Mouse (Mus musculus): Measurements from ENCODE around the gene Slc7a7. TPM values are rescaled to one million over a fixed set of nuclear protein-coding genes. Genes with fewer than 3 reads are reported as not detected.

The Slc7a7 gene
- polyA plus RNA-seq, 1 experiment: 341 TPM

DNA sequence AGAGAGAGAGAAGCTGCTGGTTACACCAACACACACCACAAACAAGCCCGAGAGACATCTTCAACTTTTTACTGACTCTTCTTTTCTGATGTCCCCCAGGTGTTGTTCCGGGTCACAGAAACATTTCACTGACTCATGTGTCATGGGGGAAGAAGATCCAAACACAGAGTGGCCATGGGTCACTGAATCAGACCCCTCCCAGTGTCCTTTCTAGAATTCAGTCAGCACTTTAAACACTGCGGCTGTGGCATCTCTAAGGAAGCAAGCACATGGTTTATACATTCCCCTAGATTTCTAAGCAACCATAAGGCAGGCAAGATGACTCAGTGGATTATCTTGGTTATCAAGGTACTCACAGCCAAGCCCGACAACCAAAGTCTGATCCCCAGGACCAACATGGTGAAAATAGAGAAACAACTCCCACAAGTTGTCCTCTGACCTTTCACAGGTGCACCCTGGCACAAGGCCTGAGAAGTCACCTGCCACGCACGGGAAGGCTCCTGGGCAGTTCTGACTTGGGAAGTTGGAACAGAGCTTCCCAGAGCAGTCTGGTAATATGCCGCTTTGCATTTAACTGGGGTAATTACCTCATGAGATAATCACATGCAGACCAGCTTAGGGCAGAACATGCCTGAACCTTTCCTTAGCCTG lies 31.5 kb downstream of the Slc7a7 start:
- 38% methylated on average over 7 of the region's 7 CpGs for WGBS
- Histone ChIP-seq H3K27ac (ENCODE audit: insufficient read depth, low read depth, low read length) (peak overlapping the region; percentile 91), H3K4me3 (ENCODE audit: low read depth, low read length) (no peak overlapping the region), H3K27me3 (ENCODE audit: control insufficient read depth, insufficient read depth, low read length) (no peaks in the 10 kb centered on the region), H3K36me3 (ENCODE audit: control insufficient read depth, insufficient read depth, low read length) (peaks cover 9% of the 10 kb centered on the region), H3K4me1 (ENCODE audit: control insufficient read depth, insufficient read depth, insufficient read length, low read length) (peaks cover 43% of the 10 kb centered on the region)
- TF ChIP-seq CTCF (IDR thresholded peaks at IDR 0.05; ENCODE audit: extremely low read depth, insufficient read length, insufficient replicate concordance, low read depth, low read length) (no peak), POLR2A (IDR thresholded peaks at IDR 0.05; ENCODE audit: low read depth, low read length) (no peak)

DNA sequence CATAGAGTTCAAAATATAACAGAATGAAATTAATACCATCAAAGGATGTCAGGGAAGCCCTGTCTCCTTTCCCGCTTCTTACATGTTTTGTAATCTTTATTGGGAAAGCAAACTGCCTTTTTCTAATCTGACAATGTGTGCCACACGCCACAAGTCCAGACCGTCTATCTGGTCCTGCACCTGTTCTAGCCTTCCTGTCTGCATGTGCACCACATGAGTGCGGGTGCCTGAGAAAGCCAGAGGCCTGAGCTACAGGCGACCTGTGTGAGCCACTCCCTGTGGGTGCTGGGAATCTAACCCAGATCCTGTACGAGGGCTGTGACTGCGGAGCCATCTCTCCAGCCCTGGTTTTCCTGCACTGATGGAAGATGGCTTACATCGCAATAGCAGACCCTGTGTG lies 33.2 kb downstream of the Slc7a7 start:
- WGBS: 69% methylated on average over 8 of the region's 8 CpGs
- no peak overlapping the region for H3K4me3 ChIP-seq (ENCODE audit: low read depth, low read length)
- H3K4me1 ChIP-seq (ENCODE audit: control insufficient read depth, insufficient read depth, insufficient read length, low read length): peaks cover 52% of the 10 kb centered on the region
- TF ChIP-seq CTCF (IDR thresholded peaks at IDR 0.05; ENCODE audit: extremely low read depth, insufficient read length, insufficient replicate concordance, low read depth, low read length) (no peak), POLR2A (IDR thresholded peaks at IDR 0.05; ENCODE audit: low read depth, low read length) (no peak)
- peaks cover 8% of the 10 kb centered on the region for H3K36me3 ChIP-seq (ENCODE audit: control insufficient read depth, insufficient read depth, low read length)
- no peaks in the 10 kb centered on the region for H3K27me3 ChIP-seq (ENCODE audit: control insufficient read depth, insufficient read depth, low read length)
- peak overlapping the region; percentile 56 for H3K27ac ChIP-seq (ENCODE audit: insufficient read depth, low read depth, low read length)

DNA sequence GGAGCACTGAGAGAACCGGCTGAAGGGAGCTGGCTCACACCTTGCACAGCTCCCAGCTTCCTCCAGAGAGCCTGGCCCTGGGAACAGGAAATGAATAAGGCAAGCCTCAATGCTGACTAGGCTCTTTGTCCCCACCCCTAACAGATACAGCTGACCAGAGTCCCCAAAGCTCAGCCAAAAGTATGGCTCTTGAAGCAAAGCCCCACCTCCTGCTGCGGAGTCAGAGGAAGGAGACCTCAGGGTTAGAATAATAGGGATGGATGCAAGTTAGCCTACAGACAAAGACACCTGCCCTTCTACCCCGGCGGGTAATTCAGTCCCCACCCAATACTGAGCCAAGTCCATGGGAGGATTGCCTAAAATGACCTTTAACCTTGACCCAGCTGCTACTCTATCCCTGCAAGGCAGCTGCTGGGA lies 34.2 kb downstream of the Slc7a7 start:
- Histone ChIP-seq H3K4me3 (ENCODE audit: low read depth, low read length) (peak overlapping the region; percentile 10; the same call in 1 of the 2 replicates), H3K27ac (ENCODE audit: insufficient read depth, low read depth, low read length) (peak overlapping the region; percentile 93), H3K27me3 (ENCODE audit: control insufficient read depth, insufficient read depth, low read length) (no peaks in the 10 kb centered on the region), H3K4me1 (ENCODE audit: control insufficient read depth, insufficient read depth, insufficient read length, low read length) (peaks cover 52% of the 10 kb centered on the region), H3K36me3 (ENCODE audit: control insufficient read depth, insufficient read depth, low read length) (peaks cover 9% of the 10 kb centered on the region)
- WGBS: 13% methylated on average over 4 of the region's 4 CpGs
- TF ChIP-seq POLR2A (IDR thresholded peaks at IDR 0.05; ENCODE audit: low read depth, low read length) (peak; percentile 63; the same call in 1 of the 2 replicates), CTCF (IDR thresholded peaks at IDR 0.05; ENCODE audit: extremely low read depth, insufficient read length, insufficient replicate concordance, low read depth, low read length) (no peak)

DNA sequence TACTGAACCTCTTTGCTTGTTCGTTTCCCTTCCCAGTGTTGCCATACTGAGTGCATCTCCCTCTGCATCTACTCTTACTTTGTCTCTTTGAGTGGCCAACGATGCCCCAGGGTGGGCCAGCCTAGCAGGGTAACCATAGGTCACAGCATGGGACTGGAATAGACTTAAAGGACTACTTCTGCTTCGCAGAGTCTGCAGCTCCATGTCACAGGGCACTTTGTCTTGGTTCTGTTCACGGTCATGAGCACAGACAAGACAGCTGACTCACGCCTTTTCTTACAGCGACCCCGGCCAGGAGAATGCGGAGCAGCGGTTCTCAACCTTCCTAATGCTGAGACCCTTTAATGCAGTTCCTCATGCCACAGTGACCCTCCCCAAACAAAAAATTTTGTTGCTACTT lies 34.9 kb downstream of the Slc7a7 start:
- H3K27me3 ChIP-seq (ENCODE audit: control insufficient read depth, insufficient read depth, low read length): no peaks in the 10 kb centered on the region
- H3K4me1 ChIP-seq (ENCODE audit: control insufficient read depth, insufficient read depth, insufficient read length, low read length): peaks cover 44% of the 10 kb centered on the region; the same call in 1 of the 2 replicates
- WGBS: 56% methylated on average over 9 of the region's 9 CpGs
- H3K27ac ChIP-seq (ENCODE audit: insufficient read depth, low read depth, low read length): peak overlapping the region; percentile 93
- H3K36me3 ChIP-seq (ENCODE audit: control insufficient read depth, insufficient read depth, low read length): peaks cover 14% of the 10 kb centered on the region
- H3K4me3 ChIP-seq (ENCODE audit: low read depth, low read length): no peak overlapping the region
- TF ChIP-seq CTCF (IDR thresholded peaks at IDR 0.05; ENCODE audit: extremely low read depth, insufficient read length, insufficient replicate concordance, low read depth, low read length) (no peak), POLR2A (IDR thresholded peaks at IDR 0.05; ENCODE audit: low read depth, low read length) (no peak)

DNA sequence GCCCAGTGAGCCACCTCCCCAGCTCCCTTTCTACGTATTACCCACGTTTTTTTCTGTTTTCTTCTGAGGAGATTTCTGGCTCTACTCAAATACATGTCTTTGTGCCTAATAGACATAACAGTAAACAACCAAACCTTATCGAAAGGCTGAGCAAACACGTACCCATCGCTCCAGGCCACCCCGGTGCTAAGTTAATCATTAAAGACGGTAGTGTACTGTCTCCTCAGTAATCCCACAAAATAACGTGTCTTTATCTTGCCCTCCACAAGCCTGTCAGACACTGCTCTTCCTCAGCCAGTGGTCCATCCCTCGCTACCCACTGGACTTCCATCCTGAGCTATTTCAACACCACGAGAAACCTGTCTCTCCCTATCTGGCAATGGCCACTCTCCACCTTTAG lies 35.8 kb downstream of the Slc7a7 start:
- Histone ChIP-seq H3K27ac (ENCODE audit: insufficient read depth, low read depth, low read length) (peak overlapping the region; percentile 93), H3K27me3 (ENCODE audit: control insufficient read depth, insufficient read depth, low read length) (no peaks in the 10 kb centered on the region), H3K4me3 (ENCODE audit: low read depth, low read length) (no peak overlapping the region), H3K36me3 (ENCODE audit: control insufficient read depth, insufficient read depth, low read length) (peaks cover 15% of the 10 kb centered on the region), H3K4me1 (ENCODE audit: control insufficient read depth, insufficient read depth, insufficient read length, low read length) (peaks cover 42% of the 10 kb centered on the region; the same call in 1 of the 2 replicates)
- TF ChIP-seq POLR2A (IDR thresholded peaks at IDR 0.05; ENCODE audit: low read depth, low read length) (no peak), CTCF (IDR thresholded peaks at IDR 0.05; ENCODE audit: extremely low read depth, insufficient read length, insufficient replicate concordance, low read depth, low read length) (no peak)
- 31% methylated on average over 10 of the region's 10 CpGs for WGBS

DNA sequence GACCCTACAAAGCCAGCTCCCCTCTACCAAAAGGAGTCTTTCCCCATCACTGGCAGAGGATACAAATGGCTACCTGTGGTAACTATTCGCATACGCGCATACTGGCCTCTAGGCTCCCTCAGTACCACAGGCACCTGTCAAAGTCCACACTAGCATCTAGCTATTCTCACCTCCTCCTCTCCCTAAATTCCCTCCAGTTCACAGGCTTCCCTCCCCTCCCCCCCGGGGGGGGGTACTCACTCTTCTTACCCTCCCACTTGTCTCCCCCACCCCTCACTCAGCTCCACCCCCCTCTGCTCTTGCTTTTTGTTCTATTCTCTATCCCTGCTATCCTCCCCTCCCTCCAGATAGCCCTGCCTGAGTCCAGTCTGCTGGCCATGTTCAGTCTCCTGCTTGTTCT lies 37.0 kb downstream of the Slc7a7 start:
- Histone ChIP-seq H3K4me3 (ENCODE audit: low read depth, low read length) (no peak overlapping the region), H3K27ac (ENCODE audit: insufficient read depth, low read depth, low read length) (peak overlapping the region; percentile 93; the same call in 1 of the 2 replicates)

DNA sequence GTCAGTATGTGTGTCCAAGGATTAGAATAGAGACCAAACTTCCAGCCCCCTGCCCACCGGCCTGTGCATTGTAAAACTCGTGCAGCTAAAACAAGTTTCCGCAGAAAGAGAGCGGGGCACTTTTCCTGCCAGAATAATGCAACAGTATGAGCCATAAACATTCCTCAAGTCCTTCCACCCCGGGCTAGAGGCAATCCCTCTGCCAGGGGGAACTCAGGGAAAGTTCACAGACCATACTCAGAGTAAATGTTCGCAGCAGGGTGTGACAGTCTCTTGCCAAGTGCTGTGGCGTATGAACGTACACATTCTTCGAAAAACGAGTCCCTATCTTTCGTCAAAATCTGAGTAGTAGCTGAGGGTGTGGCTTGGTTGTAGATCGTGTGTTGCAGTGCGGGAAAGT lies 38.0 kb downstream of the Slc7a7 start:
- TF ChIP-seq CTCF (IDR thresholded peaks at IDR 0.05; ENCODE audit: extremely low read depth, insufficient read length, insufficient replicate concordance, low read depth, low read length) (no peak), POLR2A (IDR thresholded peaks at IDR 0.05; ENCODE audit: low read depth, low read length) (no peak)
- Histone ChIP-seq H3K27ac (ENCODE audit: insufficient read depth, low read depth, low read length) (no peak overlapping the region), H3K4me3 (ENCODE audit: low read depth, low read length) (no peak overlapping the region), H3K4me1 (ENCODE audit: control insufficient read depth, insufficient read depth, insufficient read length, low read length) (peaks cover 33% of the 10 kb centered on the region; the same call in 1 of the 2 replicates), H3K27me3 (ENCODE audit: control insufficient read depth, insufficient read depth, low read length) (no peaks in the 10 kb centered on the region), H3K36me3 (ENCODE audit: control insufficient read depth, insufficient read depth, low read length) (peaks cover 20% of the 10 kb centered on the region)
- 24% methylated on average over 13 of the region's 13 CpGs for WGBS

More for the DNA sequence above, 37.0 kb downstream of the Slc7a7 start:
- no peak for TF ChIP-seq POLR2A (IDR thresholded peaks at IDR 0.05; ENCODE audit: low read depth, low read length)
- no peak for TF ChIP-seq CTCF (IDR thresholded peaks at IDR 0.05; ENCODE audit: extremely low read depth, insufficient read length, insufficient replicate concordance, low read depth, low read length)
- Histone ChIP-seq H3K27me3 (ENCODE audit: control insufficient read depth, insufficient read depth, low read length) (no peaks in the 10 kb centered on the region), H3K4me1 (ENCODE audit: control insufficient read depth, insufficient read depth, insufficient read length, low read length) (peaks cover 34% of the 10 kb centered on the region; the same call in 1 of the 2 replicates), H3K36me3 (ENCODE audit: control insufficient read depth, insufficient read depth, low read length) (peaks cover 15% of the 10 kb centered on the region)
- WGBS: 68% methylated on average over 4 of the region's 4 CpGs

All from small intestine, adult 2 months (tissue).